Mouse (Mus musculus): ENCODE data around the gene Cct4.

DNA sequence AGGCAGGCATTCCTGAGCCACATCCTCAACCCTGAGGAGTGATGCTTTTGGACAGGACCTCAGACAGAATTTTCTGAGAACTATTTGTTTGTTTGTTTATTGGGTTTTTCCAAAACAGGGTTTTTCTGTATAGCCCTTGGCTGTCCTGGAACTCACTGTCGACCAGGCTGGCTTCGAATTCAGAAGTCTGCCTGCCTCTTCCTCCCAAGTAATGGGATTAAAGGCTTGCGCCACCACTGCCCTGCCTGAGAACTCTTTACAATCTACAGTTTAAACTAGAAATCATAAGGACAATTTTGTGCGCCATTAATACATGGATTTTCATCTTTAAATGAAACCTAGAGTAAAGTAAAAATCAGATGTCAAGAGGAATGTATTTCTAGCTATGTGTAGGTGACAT lies 5.1 kb downstream of the Cct4 start:
- TF ChIP-seq CTCF (IDR thresholded peaks at IDR 0.05; ENCODE audit: low read depth): no peak
- no peak for TF ChIP-seq EP300 (optimal IDR thresholded peaks at IDR 0.05)

Data from stomach, postnatal 0 days (tissue).